Mouse (Mus musculus): ENCODE data around the gene Tspan31. TPM values are rescaled to one million over a fixed set of nuclear protein-coding genes. Genes with fewer than 3 reads are reported as not detected.
A peak's percentile ranks its signal among the peaks of the same experiment; 100 is the strongest.

Tspan31 gene
- polyA plus RNA-seq, 1 experiment from 2014 or later: 93.6 TPM

DNA sequence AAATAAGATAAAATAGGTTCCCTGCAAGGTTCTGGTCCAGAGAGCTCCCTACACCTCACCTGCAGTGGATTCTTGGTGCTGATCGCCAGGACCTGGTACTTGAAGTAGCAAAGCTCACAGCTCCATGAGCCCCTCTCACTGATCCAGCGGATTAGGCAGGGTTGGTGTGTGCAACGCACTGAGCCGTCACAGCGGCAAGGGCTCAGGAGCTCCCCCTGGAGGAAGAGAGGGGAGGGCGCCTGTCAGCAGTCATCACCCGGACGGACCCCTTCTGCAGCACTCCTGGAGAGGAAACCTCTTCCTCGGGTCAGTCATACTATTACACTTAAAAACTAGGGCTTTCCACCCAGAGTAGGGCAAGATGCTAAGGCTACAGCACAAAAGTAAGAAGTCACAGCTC lies 11.9 kb downstream of the Tspan31 start:
- H3K4me1 ChIP-seq (ENCODE audit: control insufficient read depth, insufficient read depth, low read length): peaks cover 12% of the 10 kb centered on the region
- 0% methylated on average over 9 of the region's 9 CpGs for WGBS
- peak overlapping the region; percentile 79 for H3K4me3 ChIP-seq (ENCODE audit: low read depth, low read length)
- no peak overlapping the region for H3K9ac ChIP-seq (replicated peaks; ENCODE audit: low read depth, low read length)
- H3K36me3 ChIP-seq (ENCODE audit: control insufficient read depth, insufficient read depth, low read length): peaks cover 22% of the 10 kb centered on the region
- H3K27me3 ChIP-seq (ENCODE audit: control insufficient read depth, insufficient read depth, low read length): no peaks in the 10 kb centered on the region
- peak; percentile 10; the same call in 1 of the 2 replicates for ATAC-seq (ENCODE audit: low read depth)
- no peak overlapping the region for H3K27ac ChIP-seq (ENCODE audit: low read depth, low read length)
- peak overlapping the region; percentile 79 for H3K4me2 ChIP-seq (ENCODE audit: low read depth, low read length)
- H3K9me3 ChIP-seq (ENCODE audit: control insufficient read depth, low read length): no peaks in the 10 kb centered on the region

DNA sequence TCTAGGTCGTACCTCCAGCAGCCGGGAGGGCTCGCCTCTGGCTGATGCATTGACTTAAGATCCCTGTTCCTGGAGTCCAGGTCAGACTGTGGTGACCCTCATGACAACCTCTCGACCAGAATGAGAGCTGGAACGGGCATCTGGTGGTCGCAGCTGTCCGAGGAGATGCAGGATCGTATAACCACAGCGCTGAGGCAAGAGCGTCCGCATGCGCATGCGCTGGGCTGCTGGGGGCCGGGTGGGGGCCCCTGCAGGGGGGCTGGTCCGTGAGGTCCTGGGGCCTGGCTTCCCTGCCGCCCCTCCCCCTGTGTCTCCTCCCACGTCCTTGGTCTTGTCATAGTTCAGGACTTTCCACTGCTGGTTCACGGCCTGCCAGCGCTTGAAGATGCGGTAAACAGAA lies 13.6 kb downstream of the Tspan31 start:
- Histone ChIP-seq H3K4me1 (ENCODE audit: control insufficient read depth, insufficient read depth, low read length) (peaks cover 9% of the 10 kb centered on the region), H3K36me3 (ENCODE audit: control insufficient read depth, insufficient read depth, low read length) (peaks cover 22% of the 10 kb centered on the region), H3K27me3 (ENCODE audit: control insufficient read depth, insufficient read depth, low read length) (0 out of 2 replicates have a peak, but pooled peaks cover 1% of the 10 kb centered on the region), H3K9me3 (ENCODE audit: control insufficient read depth, low read length) (no peaks in the 10 kb centered on the region), H3K4me3 (ENCODE audit: low read depth, low read length) (no peak overlapping the region), H3K4me2 (ENCODE audit: low read depth, low read length) (no peak overlapping the region), H3K27ac (ENCODE audit: low read depth, low read length) (no peak overlapping the region), H3K9ac (replicated peaks; ENCODE audit: low read depth, low read length) (no peak overlapping the region)
- ATAC-seq (ENCODE audit: low read depth): no peak
- WGBS: 90% methylated on average over 18 of the region's 20 CpGs

DNA sequence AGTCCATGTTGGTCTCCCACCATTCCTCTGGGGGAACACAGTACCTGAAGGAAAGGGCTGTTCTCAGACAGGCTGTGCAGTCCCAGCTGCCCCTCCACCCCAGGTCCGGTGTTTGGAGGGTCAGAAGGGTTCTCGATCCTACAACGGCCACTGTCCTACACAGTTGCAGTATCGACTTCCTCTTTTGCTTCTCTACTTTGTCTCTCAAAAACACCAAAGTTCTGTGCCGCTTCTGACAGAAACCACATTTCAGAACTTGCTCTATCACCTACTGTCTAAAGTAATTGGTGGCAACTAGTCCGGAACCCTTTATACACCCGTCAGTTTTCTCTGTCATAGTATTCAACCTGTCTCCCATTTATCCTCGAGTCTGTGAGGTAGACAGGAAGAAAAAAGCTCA lies 14.7 kb downstream of the Tspan31 start:
- peaks cover 22% of the 10 kb centered on the region for H3K36me3 ChIP-seq (ENCODE audit: control insufficient read depth, insufficient read depth, low read length)
- no peaks in the 10 kb centered on the region for H3K9me3 ChIP-seq (ENCODE audit: control insufficient read depth, low read length)
- no peak overlapping the region for H3K9ac ChIP-seq (replicated peaks; ENCODE audit: low read depth, low read length)
- H3K4me1 ChIP-seq (ENCODE audit: control insufficient read depth, insufficient read depth, low read length): peaks cover 9% of the 10 kb centered on the region
- H3K4me2 ChIP-seq (ENCODE audit: low read depth, low read length): no peak overlapping the region
- no peak overlapping the region for H3K4me3 ChIP-seq (ENCODE audit: low read depth, low read length)
- H3K27me3 ChIP-seq (ENCODE audit: control insufficient read depth, insufficient read depth, low read length): peaks cover 10% of the 10 kb centered on the region; the same call in 1 of the 2 replicates
- ATAC-seq (ENCODE audit: low read depth): no peak
- H3K27ac ChIP-seq (ENCODE audit: low read depth, low read length): no peak overlapping the region
- 94% methylated on average over 8 of the region's 8 CpGs for WGBS

DNA sequence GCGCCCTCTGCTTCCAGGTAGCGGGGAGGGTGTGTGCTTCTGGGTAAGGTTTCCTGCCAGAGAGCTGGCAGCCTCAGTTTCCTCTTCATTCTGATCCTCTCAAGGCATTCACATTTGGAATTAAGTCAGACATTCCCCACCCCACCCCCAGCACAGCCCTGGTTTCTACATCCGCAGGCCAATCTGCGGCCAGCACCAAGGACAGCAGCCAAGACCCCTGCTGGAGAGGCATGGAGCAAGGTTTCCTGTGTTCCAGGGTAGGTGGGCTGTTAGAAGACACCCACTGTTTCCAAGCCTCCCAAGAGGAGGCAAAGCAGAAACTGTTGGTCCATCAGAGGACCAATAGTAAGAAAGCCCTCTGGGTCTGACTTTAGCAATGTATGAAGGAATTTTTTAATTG lies 15.4 kb downstream of the Tspan31 start:
- Histone ChIP-seq H3K9ac (replicated peaks; ENCODE audit: low read depth, low read length) (no peak overlapping the region), H3K4me3 (ENCODE audit: low read depth, low read length) (no peak overlapping the region), H3K9me3 (ENCODE audit: control insufficient read depth, low read length) (no peaks in the 10 kb centered on the region), H3K4me2 (ENCODE audit: low read depth, low read length) (no peak overlapping the region), H3K27me3 (ENCODE audit: control insufficient read depth, insufficient read depth, low read length) (peaks cover 16% of the 10 kb centered on the region), H3K36me3 (ENCODE audit: control insufficient read depth, insufficient read depth, low read length) (peaks cover 22% of the 10 kb centered on the region), H3K27ac (ENCODE audit: low read depth, low read length) (no peak overlapping the region), H3K4me1 (ENCODE audit: control insufficient read depth, insufficient read depth, low read length) (peaks cover 9% of the 10 kb centered on the region)
- ATAC-seq (ENCODE audit: low read depth): no peak
- WGBS: 87% methylated on average over 4 of the region's 4 CpGs

DNA sequence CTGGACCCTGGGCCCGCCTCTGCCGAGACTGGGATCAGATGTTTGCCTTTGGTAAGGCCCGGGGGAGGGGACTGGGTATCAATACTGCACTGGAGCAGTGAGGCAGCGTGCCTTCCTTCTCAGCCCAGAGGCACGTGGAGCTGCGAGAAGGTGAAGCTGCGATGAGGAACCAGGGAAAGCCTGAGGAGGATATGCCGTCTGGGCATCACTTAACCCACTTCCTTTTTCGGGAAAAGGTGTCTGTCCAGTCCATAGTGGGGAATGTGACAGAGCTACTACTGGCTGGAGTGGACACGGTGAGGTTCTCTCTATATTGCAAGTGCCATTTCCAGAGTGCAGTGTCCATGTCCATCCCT lies 20.0 kb downstream of the Tspan31 start:
- H3K4me2 ChIP-seq (ENCODE audit: low read depth, low read length): no peak overlapping the region
- no peaks in the 10 kb centered on the region for H3K4me1 ChIP-seq (ENCODE audit: control insufficient read depth, insufficient read depth, low read length)
- 0 out of 2 replicates have a peak, but pooled peaks have one; percentile 23 for ATAC-seq (ENCODE audit: low read depth)
- 17% methylated on average over 10 of the region's 10 CpGs for WGBS
- H3K36me3 ChIP-seq (ENCODE audit: control insufficient read depth, insufficient read depth, low read length): 0 out of 2 replicates have a peak, but pooled peaks cover 8% of the 10 kb centered on the region
- no peaks in the 10 kb centered on the region for H3K9me3 ChIP-seq (ENCODE audit: control insufficient read depth, low read length)
- no peak overlapping the region for H3K9ac ChIP-seq (replicated peaks; ENCODE audit: low read depth, low read length)
- H3K4me3 ChIP-seq (ENCODE audit: low read depth, low read length): no peak overlapping the region
- H3K27me3 ChIP-seq (ENCODE audit: control insufficient read depth, insufficient read depth, low read length): peaks cover 30% of the 10 kb centered on the region
- no peak overlapping the region for H3K27ac ChIP-seq (ENCODE audit: low read depth, low read length)

DNA sequence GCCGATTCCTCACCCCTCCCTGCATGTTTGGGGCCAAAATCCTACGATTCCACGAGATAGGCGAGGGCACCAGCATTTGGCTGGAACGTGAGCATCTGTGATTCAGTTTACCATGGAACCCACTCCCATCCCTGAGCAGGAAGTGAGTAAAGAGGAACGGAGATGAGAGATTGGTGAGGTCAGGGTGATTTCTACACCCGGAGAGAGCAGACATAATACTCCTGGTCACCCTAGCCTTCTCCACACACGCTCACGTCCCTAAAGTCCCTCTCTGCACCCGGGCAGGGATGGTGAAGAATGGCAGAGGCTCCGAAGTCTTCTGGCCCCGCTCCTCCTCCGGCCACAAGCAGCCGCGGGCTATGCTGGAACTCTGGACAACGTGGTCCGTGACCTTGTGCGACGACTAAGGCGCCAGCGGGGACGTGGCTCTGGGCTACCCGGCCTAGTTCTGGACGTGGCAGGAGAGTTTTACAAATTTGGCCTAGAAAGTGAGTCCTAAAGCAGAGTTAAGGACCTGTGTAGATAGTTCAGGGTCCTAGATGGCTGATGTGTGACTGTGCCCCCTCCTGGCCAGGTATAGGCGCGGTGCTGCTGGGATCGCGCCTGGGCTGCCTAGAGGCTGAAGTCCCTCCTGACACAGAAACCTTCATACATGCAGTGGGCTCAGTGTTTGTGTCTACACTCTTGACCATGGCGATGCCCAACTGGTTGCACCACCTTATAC lies 20.5 kb downstream of the Tspan31 start:
- Histone ChIP-seq H3K9ac (replicated peaks; ENCODE audit: low read depth, low read length) (no peak overlapping the region), H3K27me3 (ENCODE audit: control insufficient read depth, insufficient read depth, low read length) (peaks cover 30% of the 10 kb centered on the region), H3K4me2 (ENCODE audit: low read depth, low read length) (no peak overlapping the region), H3K27ac (ENCODE audit: low read depth, low read length) (no peak overlapping the region), H3K36me3 (ENCODE audit: control insufficient read depth, insufficient read depth, low read length) (0 out of 2 replicates have a peak, but pooled peaks cover 5% of the 10 kb centered on the region), H3K9me3 (ENCODE audit: control insufficient read depth, low read length) (no peaks in the 10 kb centered on the region), H3K4me3 (ENCODE audit: low read depth, low read length) (no peak overlapping the region), H3K4me1 (ENCODE audit: control insufficient read depth, insufficient read depth, low read length) (no peaks in the 10 kb centered on the region)
- 0 out of 2 replicates have a peak, but pooled peaks have one; percentile 32 for ATAC-seq (ENCODE audit: low read depth)
- WGBS: 1% methylated on average over 29 of the region's 29 CpGs

DNA sequence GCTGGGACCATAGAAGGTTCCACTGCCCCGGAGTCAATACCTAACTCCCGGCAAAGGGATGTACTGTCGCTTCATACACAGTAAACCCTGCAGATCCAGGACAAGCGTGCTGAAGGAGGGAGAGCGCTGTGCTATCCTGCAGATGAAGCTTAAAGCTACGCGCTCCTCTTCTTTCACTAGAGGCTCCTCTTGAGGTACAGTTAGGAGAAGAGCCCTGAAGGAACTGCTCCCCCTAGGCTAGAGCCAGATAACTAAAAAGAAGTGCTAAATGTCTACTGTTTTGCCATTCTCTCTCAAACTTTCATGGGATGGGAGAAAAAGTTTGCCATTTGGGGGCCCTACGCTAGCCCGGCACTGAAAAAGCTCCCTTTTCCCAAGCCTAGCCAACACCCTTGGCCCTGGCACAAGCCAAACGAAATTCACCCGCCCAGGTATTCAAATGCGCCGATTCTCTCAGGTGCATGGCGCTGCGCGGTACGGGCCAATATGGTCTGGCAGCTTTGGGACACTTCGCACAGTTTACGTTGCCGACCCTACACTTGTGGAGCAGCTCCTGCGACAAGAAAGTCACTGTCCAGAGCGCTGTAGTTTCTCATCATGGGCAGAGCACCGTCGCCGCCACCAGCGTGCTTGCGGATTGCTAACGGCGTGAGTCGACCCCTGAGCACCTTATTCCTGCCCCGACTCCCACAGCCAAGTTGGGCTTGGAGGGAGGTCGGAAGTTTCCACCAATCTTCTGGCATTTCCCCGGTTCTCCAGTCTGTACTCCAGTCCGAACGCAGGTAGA lies 21.3 kb downstream of the Tspan31 start:
- H3K4me2 ChIP-seq (ENCODE audit: low read depth, low read length): no peak overlapping the region
- H3K36me3 ChIP-seq (ENCODE audit: control insufficient read depth, insufficient read depth, low read length): no peaks in the 10 kb centered on the region
- peaks cover 30% of the 10 kb centered on the region for H3K27me3 ChIP-seq (ENCODE audit: control insufficient read depth, insufficient read depth, low read length)
- H3K27ac ChIP-seq (ENCODE audit: low read depth, low read length): no peak overlapping the region
- no peak overlapping the region for H3K4me3 ChIP-seq (ENCODE audit: low read depth, low read length)
- WGBS: 4% methylated on average over 35 of the region's 35 CpGs
- no peaks in the 10 kb centered on the region for H3K4me1 ChIP-seq (ENCODE audit: control insufficient read depth, insufficient read depth, low read length)
- no peaks in the 10 kb centered on the region for H3K9me3 ChIP-seq (ENCODE audit: control insufficient read depth, low read length)
- no peak for ATAC-seq (ENCODE audit: low read depth)
- H3K9ac ChIP-seq (replicated peaks; ENCODE audit: low read depth, low read length): no peak overlapping the region

DNA sequence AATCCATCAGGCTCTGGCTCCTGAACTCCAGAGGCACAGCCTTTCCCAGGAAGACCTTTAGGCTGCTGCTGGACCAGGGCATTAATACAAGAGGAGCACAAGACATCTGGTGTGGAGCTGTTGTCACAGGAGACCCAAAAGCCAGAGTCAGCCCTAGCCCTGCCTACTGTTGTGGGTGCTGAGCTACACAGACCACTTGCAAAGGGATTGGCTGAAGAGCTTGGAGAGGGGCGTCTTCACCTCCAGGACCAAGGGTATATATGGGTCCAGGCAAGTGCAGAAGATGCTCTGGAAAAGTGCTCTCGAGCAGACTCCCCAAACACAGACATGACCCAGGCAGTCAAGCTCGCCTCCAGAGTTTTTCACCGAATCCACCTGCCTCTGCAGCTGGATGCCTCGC lies 22.1 kb downstream of the Tspan31 start, which contains the start of gene Cyp27b1:
TSS of gene Cyp27b1 (plus strand) at position 297 of the 400 bp plus-strand sequence.
- no peak for ATAC-seq (ENCODE audit: low read depth)
- no peaks in the 10 kb centered on the region for H3K9me3 ChIP-seq (ENCODE audit: control insufficient read depth, low read length)
- H3K27ac ChIP-seq (ENCODE audit: low read depth, low read length): no peak within 1 kb of the TSS
- H3K36me3 ChIP-seq (ENCODE audit: control insufficient read depth, insufficient read depth, low read length): no peaks in the 10 kb centered on the region
- no peak within 1 kb of the TSS for H3K9ac ChIP-seq (replicated peaks; ENCODE audit: low read depth, low read length)
- peaks cover 30% of the 10 kb centered on the region for H3K27me3 ChIP-seq (ENCODE audit: control insufficient read depth, insufficient read depth, low read length)
- H3K4me2 ChIP-seq (ENCODE audit: low read depth, low read length): no peak within 1 kb of the TSS
- WGBS: 35% methylated on average over 5 of the region's 5 CpGs
- no peaks in the 10 kb centered on the region for H3K4me1 ChIP-seq (ENCODE audit: control insufficient read depth, insufficient read depth, low read length)
- no peak within 1 kb of the TSS for H3K4me3 ChIP-seq (ENCODE audit: low read depth, low read length)

DNA sequence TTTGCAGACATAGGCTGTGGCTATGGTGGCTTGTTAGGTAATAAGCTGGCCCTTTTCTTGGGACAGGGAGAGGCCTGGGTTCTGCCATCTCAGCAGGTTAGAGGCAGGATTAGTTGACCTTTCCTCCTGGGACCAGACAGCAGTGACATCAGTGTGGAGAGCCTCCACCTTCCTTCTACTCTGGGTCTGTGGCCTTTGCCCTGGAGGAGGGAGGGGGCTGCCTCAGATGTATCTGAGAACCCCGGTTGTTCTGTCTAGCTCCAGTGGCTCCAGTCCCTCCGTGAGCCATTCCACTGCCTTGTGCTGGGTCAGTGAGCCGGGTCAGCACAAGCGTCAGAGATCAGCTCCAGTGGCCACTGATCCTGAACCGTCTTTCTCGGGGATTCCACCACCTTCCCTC lies 26.9 kb downstream of the Tspan31 start:
- no peak overlapping the region for H3K4me2 ChIP-seq (ENCODE audit: low read depth, low read length)
- H3K4me3 ChIP-seq (ENCODE audit: low read depth, low read length): no peak overlapping the region; the same call in 1 of the 2 replicates
- no peaks in the 10 kb centered on the region for H3K9me3 ChIP-seq (ENCODE audit: control insufficient read depth, low read length)
- no peak overlapping the region for H3K27ac ChIP-seq (ENCODE audit: low read depth, low read length)
- peaks cover 12% of the 10 kb centered on the region; the same call in 1 of the 2 replicates for H3K4me1 ChIP-seq (ENCODE audit: control insufficient read depth, insufficient read depth, low read length)
- H3K27me3 ChIP-seq (ENCODE audit: control insufficient read depth, insufficient read depth, low read length): peaks cover 10% of the 10 kb centered on the region; the same call in 1 of the 2 replicates
- H3K36me3 ChIP-seq (ENCODE audit: control insufficient read depth, insufficient read depth, low read length): no peaks in the 10 kb centered on the region
- no peak for ATAC-seq (ENCODE audit: low read depth)
- 92% methylated on average over 6 of the region's 6 CpGs for WGBS
- H3K9ac ChIP-seq (replicated peaks; ENCODE audit: low read depth, low read length): no peak overlapping the region

All from neural tube, embryonic 14.5 days (tissue).